Mouse (Mus musculus) frontal cortex, postnatal 25 days (tissue): ENCODE measurements around the gene Serac1.
A peak's percentile ranks its signal among the peaks of the same experiment; 100 is the strongest.

Experiments used
- DNase-seq, 2 experiments: peaks; one replicate each; pipeline ENCODE4 v3.0.0; 2022; ENCODE audit warnings: low spot score in 2 of 2

The Serac1 gene

GRCm38 (mm10) chr17:6079287-6080122, at the start of gene Serac1, which contains the start of gene Gtf2h5:
Gene Serac1, minus strand, starts transcription at chr17:6079741.
Gene Gtf2h5, plus strand, starts transcription at chr17:6079786.
- DNase-seq, result peak; percentile 97

- DNase-seq, result no peak
These were observed 48.5 kb upstream of the Serac1 start for GRCm38 (mm10) chr17:6128039-6128438.

- no peak for DNase-seq
These were observed 45.9 kb upstream of the Serac1 start for GRCm38 (mm10) chr17:6125441-6125840.

- no peak for DNase-seq
These were observed 44.2 kb upstream of the Serac1 start for GRCm38 (mm10) chr17:6123776-6124175.

GRCm38 (mm10) chr17:6118861-6119260, 39.3 kb upstream of the Serac1 start:
- no peak for DNase-seq

- no peak for DNase-seq
These were observed 38.4 kb upstream of the Serac1 start for GRCm38 (mm10) chr17:6117917-6118316.

- DNase-seq, result no peak
These were observed 37.7 kb upstream of the Serac1 start for GRCm38 (mm10) chr17:6117148-6117725.

- DNase-seq, result no peak
These were observed 35.5 kb upstream of the Serac1 start for GRCm38 (mm10) chr17:6115085-6115484.

- DNase-seq, result no peak
These were observed 34.1 kb upstream of the Serac1 start for GRCm38 (mm10) chr17:6113653-6114052.

GRCm38 (mm10) chr17:6110956-6111355, 31.4 kb upstream of the Serac1 start:
- DNase-seq, result no peak

GRCm38 (mm10) chr17:6108175-6108574, 28.6 kb upstream of the Serac1 start:
- no peak for DNase-seq

GRCm38 (mm10) chr17:6107015-6107601, 27.6 kb upstream of the Serac1 start:
- DNase-seq, result peak; percentile 23 to 32

- DNase-seq, result peak; percentile 62 to 69
These were observed 26.9 kb upstream of the Serac1 start, which contains the start of gene Tulp4 for GRCm38 (mm10) chr17:6106361-6107014. Gene Tulp4, plus strand, starts transcription at chr17:6106437.

GRCm38 (mm10) chr17:6103566-6103965, 24.0 kb upstream of the Serac1 start:
- DNase-seq, result no peak

- no peak for DNase-seq
These were observed 22.7 kb upstream of the Serac1 start for GRCm38 (mm10) chr17:6102287-6102686.

GRCm38 (mm10) chr17:6097884-6098283, 18.3 kb upstream of the Serac1 start:
- DNase-seq, result peak; percentile 33

- no peak for DNase-seq
These were observed 16.0 kb upstream of the Serac1 start for GRCm38 (mm10) chr17:6095579-6095978.

- DNase-seq, result no peak
These were observed 12.1 kb upstream of the Serac1 start for GRCm38 (mm10) chr17:6091604-6092003.

- no peak for DNase-seq
These were observed 3.9 kb upstream of the Serac1 start for GRCm38 (mm10) chr17:6083323-6083890.

GRCm38 (mm10) chr17:6073405-6073804, 6.1 kb downstream of the Serac1 start:
- DNase-seq, result no peak

- no peak for DNase-seq
These were observed 9.7 kb downstream of the Serac1 start for GRCm38 (mm10) chr17:6069866-6070265.

- DNase-seq, result no peak
These were observed 11.9 kb downstream of the Serac1 start for GRCm38 (mm10) chr17:6067613-6068012.
